In genomic region chr11:78972328-78972727, GRCm38 (mm10) we compare ENCODE assay signal across 25 mouse cellular contexts. TPM values are rescaled to one million over a fixed set of nuclear protein-coding genes. Genes with fewer than 3 reads are reported as not detected.
DNase-seq lines count a peak whose midpoint lies in the region; ATAC-seq and TF ChIP-seq lines count a peak whose summit lies in the region.
"Had no signal": no experiment of that assay in that cellular context is flagged by ENCODE, and none has a peak within 500 bp of the region (broad histone marks: within the 10 kb centered on the region; RNA-seq: fewer than 3 reads in every experiment).

No protein-coding gene starts in this region.

- ATAC-seq in midbrain, embryonic 11.5 days (ENCODE audit: low FRiP score) = no peak
- peak; percentile 12; the same call in 1 of the 2 replicates for ATAC-seq in intestine, postnatal 0 days
- ATAC-seq: activated CD4-positive, CD25-positive, alpha-beta regulatory T cell, adult 4 months; liver, embryonic 12.5 days; Patski had no signal

- no peaks in the 10 kb centered on the region for H3K9me3 ChIP-seq in midbrain, embryonic 11.5 days (ENCODE audit: control insufficient read depth, low read length)
- H3K9me3 ChIP-seq in midbrain, embryonic 10.5 days (replicated peaks) = no peaks in the 10 kb centered on the region
- no peaks in the 10 kb centered on the region for H3K9me3 ChIP-seq in intestine, postnatal 0 days (ENCODE audit: control insufficient read depth)
- H3K9me3 ChIP-seq: forebrain, embryonic 10.5 days; hindbrain, embryonic 15.5 days; liver, embryonic 12.5 days had no signal

- no peak overlapping the region for H3K9ac ChIP-seq in midbrain, embryonic 11.5 days (ENCODE audit: low read length)
- no peak overlapping the region for H3K9ac ChIP-seq in intestine, postnatal 0 days (ENCODE audit: low read depth, low read length)
- H3K9ac ChIP-seq: hindbrain, embryonic 15.5 days; liver, embryonic 12.5 days had no signal

- H3K4me1 ChIP-seq in midbrain, embryonic 11.5 days (ENCODE audit: control insufficient read depth, insufficient read depth, low read length) = 0 out of 2 replicates have a peak, but pooled peaks cover 2% of the 10 kb centered on the region
- peaks cover 21% of the 10 kb centered on the region for H3K4me1 ChIP-seq in midbrain, embryonic 10.5 days
- no peaks in the 10 kb centered on the region for H3K4me1 ChIP-seq in intestine, postnatal 0 days (replicated peaks; ENCODE audit: control insufficient read depth, insufficient read depth, low read length)

- H3K4me3 ChIP-seq in midbrain, embryonic 11.5 days (ENCODE audit: low read depth, low read length) = no peak overlapping the region
- no peak overlapping the region for H3K4me3 ChIP-seq in midbrain, embryonic 10.5 days
- H3K4me3 ChIP-seq in intestine, postnatal 0 days (ENCODE audit: low read depth, low read length) = no peak overlapping the region
- H3K4me3 ChIP-seq: forebrain, embryonic 10.5 days; hindbrain, embryonic 15.5 days; liver, embryonic 12.5 days had no signal

- no peaks in the 10 kb centered on the region for H3K27me3 ChIP-seq in midbrain, embryonic 11.5 days (ENCODE audit: control insufficient read depth, insufficient read depth, low read length)
- H3K27me3 ChIP-seq in midbrain, embryonic 10.5 days (ENCODE audit: low read depth, poor library complexity, severe bottlenecking) = no peaks in the 10 kb centered on the region
- H3K27me3 ChIP-seq in intestine, postnatal 0 days (replicated peaks; ENCODE audit: control insufficient read depth, insufficient read depth, low read length) = no peaks in the 10 kb centered on the region
- H3K27me3 ChIP-seq: hindbrain, embryonic 15.5 days; liver, embryonic 12.5 days; Patski had no signal

- WGBS in midbrain, embryonic 11.5 days = 59% methylated on average over 6 of the region's 6 CpGs
- WGBS in midbrain, embryonic 10.5 days = 67% methylated on average over 6 of the region's 6 CpGs
- 25% methylated on average over 6 of the region's 6 CpGs for WGBS in intestine, postnatal 0 days

- no peak overlapping the region for H3K27ac ChIP-seq in midbrain, embryonic 11.5 days (ENCODE audit: low read depth, low read length)
- H3K27ac ChIP-seq in midbrain, embryonic 10.5 days (replicated peaks) = no peak overlapping the region
- peak overlapping the region; percentile 15; the same call in 1 of the 2 replicates for H3K27ac ChIP-seq in intestine, postnatal 0 days (ENCODE audit: low read depth, low read length)
- H3K27ac ChIP-seq: forebrain, embryonic 10.5 days; kidney, postnatal 0 days; liver, embryonic 12.5 days had no signal

- peak; percentile 18 for DNase-seq in embryo, embryonic 11 days
- no peak for DNase-seq in embryo, embryonic 10.5 days (ENCODE audit: low spot score)
- peak; percentile 75 for DNase-seq in midbrain, embryonic 11.5 days (ENCODE audit: low spot score, missing footprints)
- DNase-seq in midbrain, embryonic 10.5 days (ENCODE audit: low spot score) = no peak
- DNase-seq in thymus, postnatal 10 days (ENCODE audit: low spot score in 2 of 2) = peak; percentile 28 to 38
- no peak for DNase-seq in adrenal gland, postnatal 10 days
- no peak for DNase-seq in layer of hippocampus, postnatal 14 days (ENCODE audit: low spot score in 2 of 2)
- DNase-seq: adrenal gland, postnatal 25 days; cerebellum, adult 18-20 months; cerebellum, postnatal 36 days; gastrocnemius, postnatal 25 days; heart, postnatal 10 days; kidney, adult 18-20 months; layer of hippocampus, postnatal 36 days; lung, adult 2 months; right cerebral cortex, postnatal 25 days had no signal

- no peak overlapping the region for H3K4me2 ChIP-seq in midbrain, embryonic 11.5 days
- H3K4me2 ChIP-seq in intestine, postnatal 0 days (replicated peaks; ENCODE audit: low read depth) = no peak overlapping the region
- H3K4me2 ChIP-seq: heart, embryonic 11.5 days; liver, embryonic 12.5 days had no signal

- H3K36me3 ChIP-seq in midbrain, embryonic 11.5 days (ENCODE audit: control insufficient read depth, insufficient read depth, low read length) = no peaks in the 10 kb centered on the region
- H3K36me3 ChIP-seq in midbrain, embryonic 10.5 days = no peaks in the 10 kb centered on the region
- H3K36me3 ChIP-seq in intestine, postnatal 0 days (ENCODE audit: control insufficient read depth, insufficient read depth) = peaks cover 93% of the 10 kb centered on the region
- H3K36me3 ChIP-seq: forebrain, embryonic 10.5 days; hindbrain, embryonic 15.5 days had no signal

- TF ChIP-seq CTCF in intestine, postnatal 0 days (IDR thresholded peaks at IDR 0.05; ENCODE audit: low read depth) = no peak

RNA-seq across cellular contexts. Expression of gene Lgals9, which starts 12.4 kb away (rescaled TPM):
- 5.4 and 6.7 TPM in 2 replicates for polyA plus RNA-seq in midbrain, embryonic 11.5 days (2014; fragmentation: Nextera tagmentation; extraction: Ambion mirVana)
- polyA plus RNA-seq in midbrain, embryonic 10.5 days (2016; fragmentation: Nextera tagmentation; extraction: Ambion mirVana) = 2.6 and 4.9 TPM in 2 replicates
- polyA plus RNA-seq in intestine, postnatal 0 days (2015; fragmentation: Nextera tagmentation; extraction: Ambion mirVana) = 526 and 586 TPM in 2 replicates
- 100 to 1,000 TPM in 1 of 2 experiments, 10 to 100 TPM in 1; 67.1 to 118 TPM for total RNA-seq in adrenal gland, postnatal 10 days (2021)
- total RNA-seq in layer of hippocampus, postnatal 14 days (2021) = 1 to 10 TPM; 7.2 to 7.4 TPM

RNA-seq across cellular contexts. Expression of gene Nos2, which starts 51.7 kb away (rescaled TPM):
- polyA plus RNA-seq in midbrain, embryonic 11.5 days (2014; fragmentation: Nextera tagmentation; extraction: Ambion mirVana) = 0.64 and 0.69 TPM in 2 replicates
- polyA plus RNA-seq in midbrain, embryonic 10.5 days (2016; fragmentation: Nextera tagmentation; extraction: Ambion mirVana) = 0.93 and 1.0 TPM in 2 replicates
- 0.21 and 0.26 TPM in 2 replicates for polyA plus RNA-seq in intestine, postnatal 0 days (2015; fragmentation: Nextera tagmentation; extraction: Ambion mirVana)
- total RNA-seq in adrenal gland, postnatal 10 days (2021) = 1 to 10 TPM; 3.8 to 5.2 TPM
- total RNA-seq in layer of hippocampus, postnatal 14 days (2021) = 1 to 10 TPM; 1.4 to 2.0 TPM
- total RNA-seq: megakaryocyte-erythroid progenitor cell, adult 5-6 weeks had no signal
- polyA plus RNA-seq: activated CD4-positive, CD25-positive, alpha-beta regulatory T cell, adult 4 months had no signal

Comparison
In these comparisons a context has a peak if more than half of its experiments do, and no peak if none do; other contexts are left out.
1. DNase-seq: peak in embryo, embryonic 11 days (single experiment), midbrain, embryonic 11.5 days (single experiment) and thymus, postnatal 10 days (2 of 2); none in embryo, embryonic 10.5 days (single experiment), midbrain, embryonic 10.5 days (single experiment), adrenal gland, postnatal 10 days (single experiment) and layer of hippocampus, postnatal 14 days (0 of 2).
2. RNA of gene Lgals9, which starts 12.4 kb away (polyA plus RNA-seq): 526 to 586 TPM in intestine, postnatal 0 days; 5.4 to 6.7 TPM in midbrain, embryonic 11.5 days and 2.6 to 4.9 TPM in midbrain, embryonic 10.5 days; every median in the first group is over 10 times any median in the second.